Mouse (Mus musculus): Measurements from ENCODE around the gene Elavl3. TPM values are rescaled to one million over a fixed set of nuclear protein-coding genes. Genes with fewer than 3 reads are reported as not detected.

Elavl3 gene
- total and polyA plus RNA-seq, 3 experiments = 0.01 to 0.05 TPM; not detected in 1

DNA sequence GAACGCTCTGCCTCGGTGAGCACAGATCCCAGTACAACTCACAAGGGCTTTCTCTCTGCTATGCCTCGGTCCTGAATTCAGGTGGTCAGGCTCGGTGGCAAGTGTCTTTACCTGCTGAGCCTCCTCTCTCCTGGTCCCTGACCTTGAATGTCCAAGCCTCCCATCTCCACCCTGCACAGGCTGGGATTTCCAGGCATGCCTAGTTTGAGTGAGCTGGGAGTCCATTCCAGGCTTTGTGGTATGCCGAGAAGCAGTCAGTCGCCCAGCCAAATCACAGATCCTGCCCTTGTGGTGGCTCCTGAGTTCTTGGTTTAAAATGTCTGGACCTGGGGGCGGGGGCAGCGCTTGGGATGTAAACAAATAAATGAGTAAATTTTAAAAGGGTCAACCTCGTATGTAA lies 4.5 kb downstream of the Elavl3 start:
- H3K27me3 ChIP-seq (ENCODE audit: insufficient read depth, low read length) = peaks cover 36% of the 10 kb centered on the region

DNA sequence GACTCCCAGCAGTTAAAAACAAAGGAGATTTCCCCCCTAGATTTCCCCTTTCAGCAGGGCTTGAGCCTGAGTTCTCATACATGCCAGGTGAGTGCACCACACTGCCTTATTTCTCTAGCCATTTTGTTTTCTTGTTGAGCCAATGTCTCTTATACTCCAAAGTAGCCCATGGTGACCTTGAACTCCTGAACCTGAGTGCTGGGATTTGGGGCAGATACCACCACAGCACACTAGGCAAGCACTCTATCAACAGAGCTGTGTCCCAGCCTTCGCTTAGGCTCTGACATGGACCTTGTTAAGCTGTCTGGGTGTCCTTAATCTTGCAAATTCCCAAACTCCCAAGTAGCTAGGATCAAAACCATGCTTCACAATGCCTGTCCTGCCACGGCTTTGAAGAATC lies 10.0 kb downstream of the Elavl3 start:
- peaks cover 3% of the 10 kb centered on the region; the same call in 1 of the 2 replicates for H3K9me3 ChIP-seq (replicated peaks)
- no peak overlapping the region for H3K4me3 ChIP-seq (ENCODE audit: low read depth, low read length)
- DNase-seq (ENCODE audit: low spot score) (no peak), ATAC-seq (ENCODE audit: extremely low read depth, insufficient number of reproducible peaks, low FRiP score, poor library complexity, severe bottlenecking) (no peak)
- no peaks in the 10 kb centered on the region for H3K36me3 ChIP-seq (replicated peaks)
- no peak for TF ChIP-seq TAL1 (conservative IDR thresholded peaks at IDR 0.05; ENCODE audit: low read depth, low read length)
- no peak for TF ChIP-seq POLR2AphosphoS5 (IDR thresholded peaks at IDR 0.05; ENCODE audit: insufficient replicate concordance, low read depth, low read length)
- no peak for TF ChIP-seq GATA2 (IDR thresholded peaks at IDR 0.05; ENCODE audit: borderline replicate concordance, low read depth, low read length)
- no peak for TF ChIP-seq GATA1 (IDR thresholded peaks at IDR 0.05; ENCODE audit: borderline replicate concordance, low read length)
- no peak for TF ChIP-seq CTCF (IDR thresholded peaks at IDR 0.05; ENCODE audit: low read depth, low read length)
- H3K4me1 ChIP-seq (ENCODE audit: insufficient read depth, low read depth, low read length) = no peaks in the 10 kb centered on the region
- H3K27me3 ChIP-seq (ENCODE audit: insufficient read depth, low read length) = peaks cover 27% of the 10 kb centered on the region

More for the DNA sequence above, 4.5 kb downstream of the Elavl3 start:
- H3K9me3 ChIP-seq (replicated peaks) = peaks cover 18% of the 10 kb centered on the region
- H3K36me3 ChIP-seq (replicated peaks) = no peaks in the 10 kb centered on the region
- no peak for DNase-seq (ENCODE audit: low spot score)
- TF ChIP-seq POLR2AphosphoS5 (IDR thresholded peaks at IDR 0.05; ENCODE audit: insufficient replicate concordance, low read depth, low read length) (no peak), CTCF (IDR thresholded peaks at IDR 0.05; ENCODE audit: low read depth, low read length) (no peak), GATA2 (IDR thresholded peaks at IDR 0.05; ENCODE audit: borderline replicate concordance, low read depth, low read length) (no peak), GATA1 (IDR thresholded peaks at IDR 0.05; ENCODE audit: borderline replicate concordance, low read length) (no peak), TAL1 (conservative IDR thresholded peaks at IDR 0.05; ENCODE audit: low read depth, low read length) (no peak)
- H3K4me3 ChIP-seq (ENCODE audit: low read depth, low read length) = no peak overlapping the region
- peaks cover 8% of the 10 kb centered on the region; the same call in 1 of the 2 replicates for H3K4me1 ChIP-seq (ENCODE audit: insufficient read depth, low read depth, low read length)
- no peak for ATAC-seq (ENCODE audit: extremely low read depth, insufficient number of reproducible peaks, low FRiP score, poor library complexity, severe bottlenecking)

GRCm38 (mm10) chr9:22037826-22038225 lies 14.0 kb downstream of the Elavl3 start:
- peaks cover 3% of the 10 kb centered on the region; the same call in 1 of the 2 replicates for H3K9me3 ChIP-seq (replicated peaks)
- H3K27me3 ChIP-seq (ENCODE audit: insufficient read depth, low read length) = peaks cover 34% of the 10 kb centered on the region
- no peak overlapping the region for H3K4me3 ChIP-seq (ENCODE audit: low read depth, low read length)
- no peaks in the 10 kb centered on the region for H3K36me3 ChIP-seq (replicated peaks)
- DNase-seq (ENCODE audit: low spot score) (no peak), ATAC-seq (ENCODE audit: extremely low read depth, insufficient number of reproducible peaks, low FRiP score, poor library complexity, severe bottlenecking) (no peak)
- TF ChIP-seq CTCF (IDR thresholded peaks at IDR 0.05; ENCODE audit: low read depth, low read length) = no peak
- H3K4me1 ChIP-seq (ENCODE audit: insufficient read depth, low read depth, low read length) = no peaks in the 10 kb centered on the region

- no peak overlapping the region for H3K4me3 ChIP-seq (ENCODE audit: low read depth, low read length)
- TF ChIP-seq GATA2 (IDR thresholded peaks at IDR 0.05; ENCODE audit: borderline replicate concordance, low read depth, low read length) (no peak), CTCF (IDR thresholded peaks at IDR 0.05; ENCODE audit: low read depth, low read length) (no peak), TAL1 (conservative IDR thresholded peaks at IDR 0.05; ENCODE audit: low read depth, low read length) (no peak), GATA1 (IDR thresholded peaks at IDR 0.05; ENCODE audit: borderline replicate concordance, low read length) (no peak), POLR2AphosphoS5 (IDR thresholded peaks at IDR 0.05; ENCODE audit: insufficient replicate concordance, low read depth, low read length) (no peak)
- ATAC-seq (ENCODE audit: extremely low read depth, insufficient number of reproducible peaks, low FRiP score, poor library complexity, severe bottlenecking) (no peak), DNase-seq (ENCODE audit: low spot score) (no peak)
- H3K27me3 ChIP-seq (ENCODE audit: insufficient read depth, low read length) = peaks cover 27% of the 10 kb centered on the region
- no peaks in the 10 kb centered on the region for H3K4me1 ChIP-seq (ENCODE audit: insufficient read depth, low read depth, low read length)
- H3K9me3 ChIP-seq (replicated peaks) = peaks cover 3% of the 10 kb centered on the region; the same call in 1 of the 2 replicates
- H3K36me3 ChIP-seq (replicated peaks) = no peaks in the 10 kb centered on the region
Observed at GRCm38 (mm10) chr9:22035300-22036044, 16.4 kb downstream of the Elavl3 start.

DNA sequence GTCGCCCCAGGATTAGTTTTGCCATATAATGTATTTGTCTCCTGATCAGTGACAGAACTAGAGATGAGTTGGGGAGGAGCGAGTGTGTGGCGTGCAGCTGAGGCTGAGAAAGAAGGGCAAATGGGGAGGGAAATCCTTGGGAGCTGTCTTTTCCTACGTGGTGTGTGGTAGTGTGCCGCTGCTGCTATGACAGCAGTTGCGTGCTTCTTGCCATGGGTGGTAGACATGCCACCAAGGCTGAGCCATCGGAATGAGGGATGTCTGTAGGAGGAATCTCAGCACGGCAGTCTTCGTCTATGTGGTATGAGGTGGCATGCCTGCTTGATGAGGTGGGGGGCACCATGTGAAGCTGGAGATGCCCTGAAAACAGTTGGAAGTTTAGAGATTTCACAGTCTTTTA lies 21.4 kb downstream of the Elavl3 start:
- peaks cover 6% of the 10 kb centered on the region for H3K4me1 ChIP-seq (ENCODE audit: insufficient read depth, low read depth, low read length)
- H3K9me3 ChIP-seq (replicated peaks) = no peaks in the 10 kb centered on the region
- no peak overlapping the region for H3K4me3 ChIP-seq (ENCODE audit: low read depth, low read length)
- H3K36me3 ChIP-seq (replicated peaks) = no peaks in the 10 kb centered on the region
- H3K27me3 ChIP-seq (ENCODE audit: insufficient read depth, low read length) = peaks cover 43% of the 10 kb centered on the region
- ATAC-seq (ENCODE audit: extremely low read depth, insufficient number of reproducible peaks, low FRiP score, poor library complexity, severe bottlenecking) (no peak), DNase-seq (ENCODE audit: low spot score) (no peak)
- no peak for TF ChIP-seq GATA1 (IDR thresholded peaks at IDR 0.05; ENCODE audit: borderline replicate concordance, low read length)
- TF ChIP-seq POLR2AphosphoS5 (IDR thresholded peaks at IDR 0.05; ENCODE audit: insufficient replicate concordance, low read depth, low read length) = no peak
- no peak for TF ChIP-seq GATA2 (IDR thresholded peaks at IDR 0.05; ENCODE audit: borderline replicate concordance, low read depth, low read length)
- TF ChIP-seq CTCF (IDR thresholded peaks at IDR 0.05; ENCODE audit: low read depth, low read length) = no peak
- TF ChIP-seq TAL1 (conservative IDR thresholded peaks at IDR 0.05; ENCODE audit: low read depth, low read length) = no peak

DNA sequence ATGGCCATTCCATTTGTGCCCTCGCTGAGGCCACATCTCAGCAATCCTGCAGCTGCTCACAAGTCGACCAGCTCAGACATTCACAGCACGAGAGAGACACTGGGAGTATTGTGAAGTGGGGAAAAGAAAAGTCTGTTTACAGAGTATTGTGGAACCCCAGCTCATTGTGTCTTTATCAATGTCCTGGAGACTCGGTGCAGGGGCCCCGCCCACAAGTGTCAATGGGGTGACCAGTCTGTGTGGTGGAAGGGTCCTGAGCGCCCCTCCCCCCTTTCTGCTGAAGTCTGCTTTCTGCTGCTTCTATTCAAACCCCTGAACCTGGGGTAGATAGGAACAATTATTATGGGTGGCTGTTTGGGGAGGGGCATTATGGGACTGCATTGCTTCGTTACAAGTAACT lies 23.4 kb downstream of the Elavl3 start:
- H3K4me3 ChIP-seq (ENCODE audit: low read depth, low read length) = no peak overlapping the region
- H3K27me3 ChIP-seq (ENCODE audit: insufficient read depth, low read length) = peaks cover 50% of the 10 kb centered on the region
- ATAC-seq (ENCODE audit: extremely low read depth, insufficient number of reproducible peaks, low FRiP score, poor library complexity, severe bottlenecking) (no peak), DNase-seq (ENCODE audit: low spot score) (no peak)
- TF ChIP-seq TAL1 (conservative IDR thresholded peaks at IDR 0.05; ENCODE audit: low read depth, low read length) = no peak
- TF ChIP-seq CTCF (IDR thresholded peaks at IDR 0.05; ENCODE audit: low read depth, low read length) = no peak
- TF ChIP-seq POLR2AphosphoS5 (IDR thresholded peaks at IDR 0.05; ENCODE audit: insufficient replicate concordance, low read depth, low read length) = no peak
- TF ChIP-seq GATA2 (IDR thresholded peaks at IDR 0.05; ENCODE audit: borderline replicate concordance, low read depth, low read length) = no peak
- no peak for TF ChIP-seq GATA1 (IDR thresholded peaks at IDR 0.05; ENCODE audit: borderline replicate concordance, low read length)
- H3K4me1 ChIP-seq (ENCODE audit: insufficient read depth, low read depth, low read length) = peaks cover 6% of the 10 kb centered on the region
- no peaks in the 10 kb centered on the region for H3K36me3 ChIP-seq (replicated peaks)
- no peaks in the 10 kb centered on the region for H3K9me3 ChIP-seq (replicated peaks)

All from G1E (cell line).